Mouse (Mus musculus): ENCODE measurements at regions not wholly inside any gene's neighbourhood (a gene's known extent, or its start where the extent isn't known, plus 50 kb on each side); places are given as distances from the start of the nearest gene placed in this dataset.

GRCm38 (mm10) chr16:30870110-30870509 is 211.1 kb downstream of the Xxylt1 start:
- peak in 1 of 2 experiments; percentile 15 for DNase-seq (ENCODE audit: low spot score in 2 of 2)

DNA sequence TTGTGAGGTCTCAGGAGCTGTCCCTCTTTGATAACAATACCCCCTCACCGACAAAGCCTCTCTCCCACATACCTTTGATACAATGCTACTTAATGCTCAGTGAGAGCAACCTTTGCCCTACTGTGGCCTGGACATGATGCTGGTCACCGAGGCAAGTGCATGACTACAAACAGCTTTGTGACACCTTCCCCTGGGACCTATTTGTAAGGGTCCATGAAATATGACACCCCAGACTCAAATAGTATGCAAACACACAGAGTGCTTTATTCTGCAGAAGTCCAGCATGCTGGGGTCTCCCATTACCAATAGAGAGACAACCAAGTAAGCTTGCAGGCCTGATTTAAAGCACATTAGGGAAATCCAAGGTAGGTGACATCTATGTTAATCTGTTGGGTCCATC is 210.6 kb downstream of the Xxylt1 start:
- no peak for DNase-seq (ENCODE audit: low spot score in 2 of 2)

DNA sequence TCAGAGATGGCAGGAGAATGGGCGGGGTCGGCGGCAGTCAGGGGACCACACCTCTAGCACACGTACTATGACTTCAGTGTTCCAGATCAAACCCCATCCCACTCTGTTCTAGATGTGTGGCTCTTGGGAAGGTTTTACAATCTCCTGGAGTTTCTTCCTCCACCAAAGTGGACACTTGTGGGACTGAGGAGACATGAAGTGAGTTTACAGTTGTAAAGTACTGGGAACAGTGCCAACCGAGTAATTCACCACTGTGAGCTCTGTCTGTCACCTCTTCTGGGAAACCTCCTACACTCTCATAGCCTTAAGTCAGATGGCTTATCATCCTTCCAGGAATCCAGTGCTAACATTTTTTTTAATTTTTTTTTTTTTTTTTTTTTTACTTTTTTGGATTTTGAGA is 209.1 kb downstream of the Xxylt1 start:
- DNase-seq (ENCODE audit: low spot score in 2 of 2) = no peak

GRCm38 (mm10) chr16:30873493-30874211 is 207.6 kb downstream of the Xxylt1 start:
- DNase-seq (ENCODE audit: low spot score in 2 of 2) = no peak

- DNase-seq (ENCODE audit: low spot score in 2 of 2) = no peak
These were observed 205.9 kb downstream of the Xxylt1 start for GRCm38 (mm10) chr16:30875235-30875829.

GRCm38 (mm10) chr16:30878821-30879220 is 202.4 kb downstream of the Xxylt1 start:
- DNase-seq (ENCODE audit: low spot score in 2 of 2) = no peak

DNA sequence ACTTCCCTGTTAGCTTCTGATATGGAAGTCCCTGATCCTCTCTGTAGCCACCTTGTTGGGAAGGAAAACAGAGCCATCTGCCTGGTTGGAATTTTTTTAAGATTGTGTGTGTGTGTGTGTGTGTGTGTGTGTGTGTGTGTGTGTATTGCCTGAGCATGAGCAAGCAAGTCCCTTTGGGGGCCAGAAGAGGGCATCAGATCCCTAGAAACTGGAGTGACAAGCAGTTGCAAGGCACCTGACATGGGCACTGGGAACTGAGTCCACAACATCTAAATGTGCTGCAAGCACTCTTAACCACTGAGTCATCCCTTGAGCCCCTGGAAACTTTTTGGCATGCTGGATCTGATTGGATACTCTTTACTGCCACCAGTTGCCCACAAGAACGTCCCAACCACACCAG is 201.4 kb downstream of the Xxylt1 start:
- no peak for DNase-seq (ENCODE audit: low spot score in 2 of 2)

- no peak for DNase-seq (ENCODE audit: low spot score in 2 of 2)
These were observed 200.6 kb downstream of the Xxylt1 start for GRCm38 (mm10) chr16:30880682-30881081.

GRCm38 (mm10) chr16:30881186-30881585 is 200.0 kb downstream of the Xxylt1 start:
- DNase-seq (ENCODE audit: low spot score in 2 of 2) = no peak

- no peak for DNase-seq (ENCODE audit: low spot score in 2 of 2)
These were observed 197.6 kb downstream of the Xxylt1 start for GRCm38 (mm10) chr16:30883490-30884188.

DNA sequence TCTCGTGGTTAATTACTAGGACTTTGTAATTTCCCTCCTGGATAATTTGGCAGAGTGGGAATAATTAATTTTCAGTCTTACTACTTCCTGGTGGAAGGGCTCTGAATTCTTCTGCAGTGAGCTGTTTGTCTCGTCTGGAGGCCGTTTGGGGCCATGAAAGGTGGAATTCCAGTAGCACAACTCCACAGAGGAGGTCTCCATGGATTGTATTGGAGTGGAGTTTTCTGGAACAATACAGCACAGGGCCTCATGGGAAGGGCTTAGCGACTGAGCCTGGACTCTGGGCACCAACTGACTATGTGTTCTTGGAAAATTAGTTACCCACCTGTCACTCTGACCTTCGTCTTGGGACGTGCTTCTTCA is 197.1 kb downstream of the Xxylt1 start:
- DNase-seq (ENCODE audit: low spot score in 2 of 2) = no peak

DNA sequence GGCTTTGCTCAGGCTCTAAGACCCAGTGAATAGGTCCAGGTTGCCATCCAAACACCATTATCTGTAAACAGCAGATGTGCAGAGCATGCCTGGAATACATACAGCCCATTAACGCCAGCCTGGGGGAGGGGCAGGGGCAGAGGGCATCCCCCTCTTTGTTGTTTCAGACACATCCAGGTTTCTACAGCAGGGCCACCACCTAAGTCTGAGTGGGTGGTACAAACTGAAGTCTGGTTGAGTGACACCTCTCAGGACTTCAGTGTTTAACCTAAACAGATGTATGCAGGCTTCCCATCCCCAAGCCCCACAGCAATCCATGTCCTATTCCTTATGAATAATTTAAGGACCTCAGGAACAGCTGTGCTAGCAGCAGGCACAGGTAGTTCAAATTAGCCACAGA is 194.2 kb downstream of the Xxylt1 start:
- DNase-seq (ENCODE audit: low spot score in 2 of 2) = no peak

DNA sequence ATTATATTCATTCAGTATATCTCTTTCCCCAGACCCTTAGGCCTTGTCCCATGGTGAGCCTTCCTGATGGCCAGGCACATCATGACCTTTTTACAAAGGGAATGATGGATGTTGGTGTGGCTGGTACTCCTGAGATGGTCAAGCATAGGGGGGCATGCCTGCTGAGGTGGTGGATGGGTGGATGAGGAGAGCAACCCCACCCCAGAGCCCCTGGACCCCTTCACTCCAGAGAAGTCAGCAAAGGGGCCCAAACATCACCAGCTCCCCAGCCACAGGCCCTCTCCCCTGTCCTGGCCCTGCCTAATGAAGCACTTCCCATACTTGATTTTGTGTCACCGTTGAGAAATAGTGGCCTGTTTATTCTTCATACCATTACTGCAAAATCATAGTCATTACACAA is 193.7 kb downstream of the Xxylt1 start:
- DNase-seq (ENCODE audit: low spot score in 2 of 2) = no peak

DNA sequence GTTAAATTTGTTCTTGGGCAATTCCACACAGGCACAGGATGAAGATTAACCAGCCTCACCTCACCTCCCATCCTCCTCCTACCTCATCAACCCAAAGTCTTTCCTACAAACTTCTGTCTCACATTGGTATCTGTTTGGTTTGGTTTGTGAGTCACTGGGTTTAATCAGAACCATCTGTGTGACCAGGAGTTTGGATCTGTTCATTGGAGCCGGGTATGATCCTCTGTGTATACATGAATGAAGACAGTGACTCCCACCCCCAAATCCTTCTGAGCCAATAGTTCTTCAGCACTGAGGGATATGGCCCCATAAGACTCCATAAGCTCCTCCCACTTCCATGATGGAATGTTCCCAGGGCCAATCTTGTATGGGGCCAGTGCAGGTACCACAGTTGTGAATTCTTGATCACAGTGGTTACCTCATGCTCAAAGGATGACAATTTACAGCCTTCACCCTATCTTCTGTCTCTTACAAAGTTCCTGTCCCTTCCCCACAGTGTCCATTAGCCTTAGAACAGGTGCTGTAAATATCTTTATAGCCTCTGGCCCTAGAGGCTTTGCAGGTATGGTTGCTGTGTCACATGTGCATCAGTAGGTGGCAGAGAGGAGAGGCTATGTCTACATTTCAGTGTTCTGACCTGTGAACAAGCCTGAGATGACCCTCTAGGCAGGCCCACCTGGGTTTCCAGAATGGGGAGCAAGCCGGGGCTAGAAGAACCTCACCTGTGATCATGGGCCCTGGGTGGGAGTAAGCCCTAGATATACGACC is 192.5 kb downstream of the Xxylt1 start:
- DNase-seq (ENCODE audit: low spot score in 2 of 2) = no peak

GRCm38 (mm10) chr16:30892606-30893005 is 188.6 kb downstream of the Xxylt1 start:
- DNase-seq (ENCODE audit: low spot score in 2 of 2) = no peak

- no peak for DNase-seq (ENCODE audit: low spot score in 2 of 2)
These were observed 187.1 kb downstream of the Xxylt1 start for GRCm38 (mm10) chr16:30894086-30894485.

- DNase-seq (ENCODE audit: low spot score in 2 of 2) = no peak
These were observed 186.2 kb downstream of the Xxylt1 start for GRCm38 (mm10) chr16:30895021-30895420.

DNA sequence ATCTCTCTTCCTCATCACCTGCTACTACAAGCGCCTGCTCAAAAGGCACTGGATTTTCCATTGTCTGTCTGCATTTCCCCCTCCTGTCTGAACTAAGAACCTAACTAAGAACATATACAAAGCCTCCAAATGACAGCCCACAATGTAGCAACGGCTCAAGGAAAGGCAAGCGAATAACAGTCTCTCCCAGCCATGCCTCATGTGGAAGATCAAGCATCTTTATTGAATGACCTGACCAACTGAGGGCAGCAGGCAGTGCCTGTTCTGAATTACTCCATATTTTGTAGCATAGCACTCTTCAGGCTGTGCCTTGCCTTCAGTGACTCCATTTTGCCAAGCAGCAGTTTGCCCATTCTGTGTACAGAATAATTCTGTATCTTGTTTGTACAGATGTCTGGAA is 183.9 kb downstream of the Xxylt1 start:
- no peak for DNase-seq (ENCODE audit: low spot score in 2 of 2)

- DNase-seq (ENCODE audit: low spot score in 2 of 2) = no peak
These were observed 181.1 kb downstream of the Xxylt1 start for GRCm38 (mm10) chr16:30900121-30900520.

- DNase-seq (ENCODE audit: low spot score in 2 of 2) = no peak
These were observed 179.9 kb downstream of the Xxylt1 start for GRCm38 (mm10) chr16:30901309-30901708.
